Mouse (Mus musculus) adrenal gland, postnatal 25 days (tissue): ENCODE data around the gene Atf2. TPM values are rescaled to one million over a fixed set of nuclear protein-coding genes. Genes with fewer than 3 reads are reported as not detected.
"Not testable (repeated sequence)": the region's sequence is repeated elsewhere in the genome, so short reads cannot be mapped to it uniquely, and the experiment has no call there.

Experiments
- DNase-seq: peaks from one replicate; pipeline ENCODE4 v3.0.0; 2021; ENCODE audit warnings: mixed read lengths
- total RNA-seq: library from RNA; stranded (reverse); gene quantifications from 2 replicates; pipeline ENCODE4 v1.2.3, GENCODE M21; 2021

The Atf2 gene
- total RNA-seq, 1 experiment from 2014 or later = 75.0 TPM

GRCm38 (mm10) chr2:73885997-73886396 lies 6.4 kb downstream of the Atf2 start:
- no peak for DNase-seq

- DNase-seq = no peak
Observed at GRCm38 (mm10) chr2:73877891-73878290, 14.5 kb downstream of the Atf2 start.

GRCm38 (mm10) chr2:73867764-73868487 lies 24.5 kb downstream of the Atf2 start:
- DNase-seq = peak; percentile 31

GRCm38 (mm10) chr2:73860046-73860624 lies 32.3 kb downstream of the Atf2 start:
- DNase-seq = no peak

GRCm38 (mm10) chr2:73857352-73857751 lies 35.1 kb downstream of the Atf2 start:
- no peak for DNase-seq

- no peak for DNase-seq
Observed at GRCm38 (mm10) chr2:73856246-73856645, 36.2 kb downstream of the Atf2 start.

- no peak for DNase-seq
Observed at GRCm38 (mm10) chr2:73834406-73835015, 57.9 kb downstream of the Atf2 start.

- no peak for DNase-seq
Observed at GRCm38 (mm10) chr2:73833284-73833683, 59.2 kb downstream of the Atf2 start.

GRCm38 (mm10) chr2:73818742-73819141 lies 73.7 kb downstream of the Atf2 start:
- no peak for DNase-seq

- no peak for DNase-seq
Observed at GRCm38 (mm10) chr2:73807609-73808008, 84.8 kb downstream of the Atf2 start.

- DNase-seq = not testable (repeated sequence)
Observed at GRCm38 (mm10) chr2:73800127-73800526, 92.3 kb downstream of the Atf2 start.

GRCm38 (mm10) chr2:73798786-73799185 lies 93.7 kb downstream of the Atf2 start:
- DNase-seq = no peak

- DNase-seq = no peak
Observed at GRCm38 (mm10) chr2:73798136-73798535, 94.3 kb downstream of the Atf2 start.

- no peak for DNase-seq
Observed at GRCm38 (mm10) chr2:73791846-73792630, 100.4 kb downstream of the Atf2 start.

GRCm38 (mm10) chr2:73790332-73790731 lies 102.1 kb downstream of the Atf2 start:
- no peak for DNase-seq

GRCm38 (mm10) chr2:73788395-73788794 lies 104.0 kb downstream of the Atf2 start:
- no peak for DNase-seq

GRCm38 (mm10) chr2:73782371-73782905 lies 110.0 kb downstream of the Atf2 start:
- no peak for DNase-seq

GRCm38 (mm10) chr2:73780321-73781010 lies 112.0 kb downstream of the Atf2 start:
- DNase-seq = no peak

GRCm38 (mm10) chr2:73779796-73780195 lies 112.6 kb downstream of the Atf2 start:
- DNase-seq = no peak

GRCm38 (mm10) chr2:73779016-73779595 lies 113.3 kb downstream of the Atf2 start:
- DNase-seq = no peak

- no peak for DNase-seq
Observed at GRCm38 (mm10) chr2:73776936-73777335, 115.5 kb downstream of the Atf2 start.
